Mouse (Mus musculus) G1E (cell line): ENCODE results near the gene Baz2b.

Source experiments
- CTCF ChIP-seq: IDR thresholded peaks from 2 replicates; pipeline ENCODE4 v1.5.1; 2012; ENCODE audit warnings: low read depth, low read length, inconsistent platforms, mixed read lengths
- GATA1 ChIP-seq: IDR thresholded peaks from 2 replicates; pipeline ENCODE4 v1.6.1; 2012; ENCODE audit warnings: borderline replicate concordance, low read length, inconsistent platforms, mixed read lengths
- GATA2 ChIP-seq: IDR thresholded peaks from 2 replicates; pipeline ENCODE4 v1.6.1; 2012; ENCODE audit warnings: low read depth, low read length, inconsistent platforms, borderline replicate concordance
- POLR2AphosphoS5 ChIP-seq: IDR thresholded peaks from 2 replicates; pipeline ENCODE4 v1.6.1; 2012; ENCODE audit warnings: low read depth, low read length, inconsistent platforms; ENCODE audit not compliant: insufficient replicate concordance
- TAL1 ChIP-seq: conservative IDR thresholded peaks from 2 replicates; pipeline ENCODE4 v1.6.1; 2012; ENCODE audit warnings: low read depth, low read length, inconsistent platforms, mixed read lengths

- no peak for TF ChIP-seq GATA1
- TF ChIP-seq CTCF, result no peak
- no peak for TF ChIP-seq TAL1
- no peak for TF ChIP-seq POLR2AphosphoS5
- TF ChIP-seq GATA2, result no peak
These were observed 73.8 kb downstream of the Baz2b start for GRCm38 (mm10) chr2:60135796-60136195.
